Mouse (Mus musculus) midbrain, embryonic 15.5 days (tissue): ENCODE measurements around the gene Psg22. TPM values are rescaled to one million over a fixed set of nuclear protein-coding genes. Genes with fewer than 3 reads are reported as not detected.
"Not testable (repeated sequence)": the region's sequence is repeated elsewhere in the genome, so short reads cannot be mapped to it uniquely, and the experiment has no call there.

Source experiments
- ATAC-seq: fragments of 200-750 bp; cut with Nextera tagmentation; replicated peaks from 2 replicates; pipeline ENCODE4 v1.8.0; 2017; ENCODE audit warnings: moderate TSS enrichment
- H3K27ac ChIP-seq: fragments of 300-500 bp; sonication (generic); 2 replicates; pipeline ENCODE4 v1.5.1; 2015; ENCODE audit warnings: mild to moderate bottlenecking, inconsistent platforms
- H3K27me3 ChIP-seq: fragments of 300-500 bp; sonication (generic); replicated peaks from 2 replicates; pipeline ENCODE4 v1.6.1; 2015; ENCODE audit warnings: inconsistent platforms
- H3K36me3 ChIP-seq: fragments of 300-500 bp; sonication (generic); replicated peaks from 2 replicates; pipeline ENCODE4 v1.6.1; 2015; ENCODE audit warnings: inconsistent platforms
- H3K4me1 ChIP-seq: fragments of 300-500 bp; sonication (generic); 2 replicates; pipeline ENCODE4 v1.6.1; 2015; ENCODE audit warnings: inconsistent platforms
- H3K4me2 ChIP-seq: fragments of 300-500 bp; sonication (generic); 2 replicates; pipeline ENCODE4 v1.6.1; 2015; ENCODE audit warnings: inconsistent platforms, mild to moderate bottlenecking, moderate library complexity
- H3K4me3 ChIP-seq: fragments of 300-500 bp; sonication (generic); 2 replicates; pipeline ENCODE4 v1.5.1; 2015; ENCODE audit warnings: mild to moderate bottlenecking, inconsistent platforms
- H3K9ac ChIP-seq: fragments of 300-500 bp; sonication (generic); 2 replicates; pipeline ENCODE4 v1.6.1; 2015; ENCODE audit warnings: mild to moderate bottlenecking, inconsistent platforms
- H3K9me3 ChIP-seq: fragments of 300-500 bp; sonication (generic); 2 replicates; pipeline ENCODE4 v1.6.1; 2016; ENCODE audit warnings: inconsistent platforms
- WGBS: fragments of 180-500 bp; shearing (Covaris S2); methylation state at CpG from one replicate; pipeline ENCODE4 v1.1.7; 2015; ENCODE audit warnings: mixed read lengths; 5-methylcytosine and 5-hydroxymethylcytosine counted together
- polyA plus RNA-seq: library from polyadenylated mRNA; unstranded; fragments of >200 nt; fragmentation: Nextera tagmentation; extraction: Ambion mirVana; gene quantifications from 2 replicates; pipeline ENCODE4 v1.2.1, GENCODE M21; 2015

Gene Psg22
- polyA plus RNA-seq, 1 experiment from 2014 or later, result not detected

DNA sequence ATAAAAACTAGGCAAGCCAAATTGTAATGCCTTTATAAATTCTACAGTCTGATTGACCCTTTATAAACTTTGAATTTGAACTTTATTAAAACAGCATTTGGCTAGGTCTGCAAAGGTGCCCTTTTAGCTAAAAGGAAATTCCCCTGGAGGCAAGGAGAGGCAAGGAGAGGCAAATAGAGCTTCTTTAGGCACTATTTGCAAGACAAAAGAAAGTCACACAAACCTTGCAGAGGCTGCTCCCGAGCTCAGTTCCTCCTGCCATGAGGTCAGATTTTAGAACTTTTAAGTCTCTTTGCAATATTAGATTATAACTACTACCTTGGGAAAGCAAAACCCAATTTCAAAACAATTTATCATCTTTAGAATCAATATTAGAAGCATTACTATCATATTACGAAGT is 29.5 kb downstream of the Psg22 start:
- H3K9me3 ChIP-seq, H3K4me2 ChIP-seq, H3K36me3 ChIP-seq, ATAC-seq, H3K9ac ChIP-seq, H3K27ac ChIP-seq, H3K4me1 ChIP-seq, H3K27me3 ChIP-seq, H3K4me3 ChIP-seq: not testable (repeated sequence)
- WGBS, result 40% methylated on average over 2 of the region's 2 CpGs

DNA sequence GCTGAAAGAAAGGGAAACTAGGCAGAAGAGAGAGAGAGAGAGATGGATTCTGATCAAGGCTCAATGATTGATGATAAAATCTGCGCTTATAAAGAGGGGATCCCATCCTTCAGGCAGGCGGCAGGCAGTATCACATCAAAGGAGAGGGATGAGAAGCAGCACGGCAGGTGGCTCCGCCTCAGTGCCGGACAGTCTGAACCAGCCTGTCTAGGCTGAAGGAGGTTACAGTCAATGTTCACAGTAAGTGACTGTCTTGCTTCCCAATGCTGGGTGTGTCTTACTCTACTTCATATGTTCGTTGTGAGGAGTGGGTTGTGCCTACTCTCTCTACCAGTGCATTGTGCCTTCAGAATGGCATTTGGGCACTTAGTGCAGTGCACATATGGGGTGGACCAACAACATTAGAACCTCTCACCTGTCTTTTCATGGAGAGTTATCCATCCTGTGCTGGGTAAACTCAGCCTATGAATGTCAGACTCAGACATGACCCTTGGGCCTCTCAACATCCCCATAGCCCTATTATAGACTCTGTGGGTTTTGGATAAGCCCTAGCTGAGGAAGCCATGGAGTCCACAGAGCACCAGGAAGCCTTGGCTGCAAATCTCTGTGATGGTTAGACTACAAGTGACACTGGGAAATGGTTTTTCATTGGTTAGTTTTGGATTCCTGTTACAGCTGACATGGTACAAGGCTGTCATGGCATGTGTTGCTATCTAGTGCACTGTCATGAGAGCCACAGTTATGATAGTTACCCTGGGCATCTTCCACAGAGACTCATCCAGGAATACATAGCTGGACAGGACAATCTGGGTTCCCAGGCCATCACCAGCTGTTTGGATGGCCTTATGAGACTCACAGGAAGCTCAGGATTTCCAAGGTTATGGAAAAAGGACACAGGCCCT is 31.4 kb downstream of the Psg22 start:
- Histone ChIP-seq H3K27me3 (peaks cover 7% of the 10 kb centered on the region), H3K27ac (no peak overlapping the region), H3K4me3 (no peak overlapping the region), H3K9ac (no peak overlapping the region), H3K4me1 (peaks cover 3% of the 10 kb centered on the region; the same call in 1 of the 2 replicates), H3K36me3 (no peaks in the 10 kb centered on the region), H3K9me3 (no peaks in the 10 kb centered on the region), H3K4me2 (peak overlapping the region; percentile 0; the same call in 1 of the 2 replicates)
- ATAC-seq, result peak; percentile 59
- 22% methylated on average over 6 of the region's 6 CpGs for WGBS

DNA sequence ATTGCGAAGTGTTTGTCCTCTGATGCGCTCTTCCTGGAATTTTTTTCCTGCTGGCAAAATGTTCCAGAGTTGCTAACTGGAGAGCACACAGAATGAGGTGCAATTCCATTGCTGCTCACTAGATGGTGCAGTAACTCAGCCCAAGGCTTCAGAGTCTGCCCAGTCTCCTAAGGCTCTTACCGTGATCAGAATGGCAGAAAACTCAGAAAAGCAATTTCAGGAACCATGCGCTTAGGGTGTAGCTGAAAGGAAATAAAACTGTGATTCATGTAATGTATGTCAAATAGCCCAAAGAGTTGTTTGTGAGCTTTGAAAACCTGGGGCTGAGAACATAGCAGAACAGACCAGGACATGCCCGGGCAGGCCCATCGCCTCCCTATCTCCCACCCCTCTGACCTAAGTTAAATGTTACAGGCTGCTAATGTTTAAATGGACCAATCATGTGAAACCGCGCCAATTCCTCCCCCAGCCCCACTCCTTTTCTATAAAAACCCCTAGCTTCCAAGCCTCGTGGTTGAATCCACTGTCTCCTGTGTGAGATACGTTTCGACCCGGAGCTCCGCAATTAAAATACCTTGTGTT is 32.1 kb downstream of the Psg22 start:
- peak overlapping the region; percentile 18; the same call in 1 of the 2 replicates for H3K4me2 ChIP-seq
- not testable (repeated sequence) for H3K27me3 ChIP-seq, H3K9ac ChIP-seq, H3K36me3 ChIP-seq, H3K27ac ChIP-seq, H3K4me1 ChIP-seq, H3K4me3 ChIP-seq, H3K9me3 ChIP-seq
- 48% methylated on average over 11 of the region's 13 CpGs for WGBS
- ATAC-seq, result peak; percentile 90

DNA sequence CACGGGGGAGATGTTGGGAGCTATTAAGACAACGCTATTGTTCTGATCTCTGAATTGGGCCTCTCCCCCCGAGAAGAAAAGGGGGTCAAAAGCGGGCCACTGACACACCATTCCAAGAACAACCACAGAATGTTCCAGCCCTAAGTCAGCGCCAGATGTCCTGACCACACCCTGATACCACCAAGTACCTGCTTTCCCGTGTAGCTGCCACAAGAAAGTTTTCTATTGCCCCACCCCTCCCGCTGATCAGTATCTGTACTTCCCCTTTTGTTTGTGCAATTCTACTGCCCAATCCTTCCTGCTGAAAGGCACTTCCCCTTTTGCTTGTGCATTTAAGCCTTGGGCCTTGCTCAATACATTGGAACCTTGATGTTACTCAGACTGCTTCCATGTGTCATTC is 42.3 kb downstream of the Psg22 start:
- not testable (repeated sequence) for H3K36me3 ChIP-seq, H3K4me1 ChIP-seq, H3K27me3 ChIP-seq, ATAC-seq, H3K27ac ChIP-seq, H3K4me2 ChIP-seq, H3K9me3 ChIP-seq, H3K4me3 ChIP-seq, H3K9ac ChIP-seq
- WGBS, result 91% methylated on average over 7 of the region's 7 CpGs

DNA sequence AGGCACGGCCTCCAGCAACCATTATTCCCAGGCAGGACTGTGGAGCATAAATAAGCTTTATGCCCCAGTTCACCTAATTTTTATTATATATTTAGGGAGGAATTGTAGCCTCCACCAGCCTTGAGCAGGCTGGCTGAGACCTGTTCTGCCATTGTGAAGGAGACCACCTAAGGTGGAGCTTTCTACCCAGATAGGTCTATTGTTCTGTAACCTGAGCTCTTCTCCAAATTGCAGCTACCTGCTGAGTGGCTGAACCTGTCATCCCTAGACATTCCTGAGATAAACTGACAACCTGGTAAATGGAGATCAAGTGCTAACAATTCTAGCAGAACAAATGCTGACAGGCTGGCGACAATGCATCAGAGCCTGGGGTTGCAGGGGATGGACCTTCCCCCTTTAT is 45.0 kb downstream of the Psg22 start:
- ATAC-seq, H3K27ac ChIP-seq, H3K4me2 ChIP-seq, H3K27me3 ChIP-seq, H3K4me3 ChIP-seq, H3K9me3 ChIP-seq, H3K36me3 ChIP-seq, H3K4me1 ChIP-seq, H3K9ac ChIP-seq: not testable (repeated sequence)
- 0% methylated on average over 1 of the region's 2 CpGs for WGBS

Other genes starting within 250 kb of the Psg22 start
- gene Psg26, start 233.9 kb upstream of the Psg22 start, polyA plus RNA-seq, result not detected in 2 replicates
- gene Psg25, start 185.8 kb upstream of the Psg22 start, polyA plus RNA-seq, result not detected in 2 replicates
- not detected in 2 replicates for gene Psg27, start 150.8 kb upstream of the Psg22 start, polyA plus RNA-seq
- not detected in 2 replicates for gene Psg23, start 101.6 kb upstream of the Psg22 start, polyA plus RNA-seq
- gene Psg21, start 61.4 kb upstream of the Psg22 start, polyA plus RNA-seq, result not detected in 2 replicates
- gene Psg20, start 31.9 kb upstream of the Psg22 start, polyA plus RNA-seq, result not detected in 2 replicates
- not detected in 2 replicates for gene Psg19, start 80.4 kb downstream of the Psg22 start, polyA plus RNA-seq
- gene Psg17, start 103.5 kb downstream of the Psg22 start, polyA plus RNA-seq, result not detected in 2 replicates
- 0.73 and 0.85 TPM in 2 replicates for gene Mill2, start 121.9 kb downstream of the Psg22 start, polyA plus RNA-seq
- 27.0 and 27.3 TPM in 2 replicates for gene Pglyrp1, start 153.2 kb downstream of the Psg22 start, polyA plus RNA-seq
- 24.6 and 25.8 TPM in 2 replicates for gene Ccdc61, start 192.3 kb downstream of the Psg22 start, polyA plus RNA-seq
- 15.2 and 15.9 TPM in 2 replicates for gene Nova2, start 207.8 kb downstream of the Psg22 start, polyA plus RNA-seq